Mouse (Mus musculus) left cerebral cortex, adult 8-10 months (tissue): ENCODE measurements around the gene Ier3. TPM values are rescaled to one million over a fixed set of nuclear protein-coding genes. Genes with fewer than 3 reads are reported as not detected.

Experiments used
- DNase-seq, 2 experiments: peaks; one replicate each; pipeline ENCODE4 v3.0.0; 2022; ENCODE audit warnings: low spot score in 2 of 2
- total RNA-seq, 4 experiments: library from RNA; stranded (reverse); gene quantifications; 2 replicates each; pipeline ENCODE4 v1.2.4; 2022

Ier3 gene
- 10 to 100 TPM; 11.1 to 17.3 (median 15.2) TPM for total RNA-seq

- peak in 1 of 2 experiments; percentile 47 for DNase-seq
Observed at GRCm38 (mm10) chr17:35821439-35822430, at the start of gene Ier3. Gene Ier3 (plus strand): TSS chr17:35821684.

DNA sequence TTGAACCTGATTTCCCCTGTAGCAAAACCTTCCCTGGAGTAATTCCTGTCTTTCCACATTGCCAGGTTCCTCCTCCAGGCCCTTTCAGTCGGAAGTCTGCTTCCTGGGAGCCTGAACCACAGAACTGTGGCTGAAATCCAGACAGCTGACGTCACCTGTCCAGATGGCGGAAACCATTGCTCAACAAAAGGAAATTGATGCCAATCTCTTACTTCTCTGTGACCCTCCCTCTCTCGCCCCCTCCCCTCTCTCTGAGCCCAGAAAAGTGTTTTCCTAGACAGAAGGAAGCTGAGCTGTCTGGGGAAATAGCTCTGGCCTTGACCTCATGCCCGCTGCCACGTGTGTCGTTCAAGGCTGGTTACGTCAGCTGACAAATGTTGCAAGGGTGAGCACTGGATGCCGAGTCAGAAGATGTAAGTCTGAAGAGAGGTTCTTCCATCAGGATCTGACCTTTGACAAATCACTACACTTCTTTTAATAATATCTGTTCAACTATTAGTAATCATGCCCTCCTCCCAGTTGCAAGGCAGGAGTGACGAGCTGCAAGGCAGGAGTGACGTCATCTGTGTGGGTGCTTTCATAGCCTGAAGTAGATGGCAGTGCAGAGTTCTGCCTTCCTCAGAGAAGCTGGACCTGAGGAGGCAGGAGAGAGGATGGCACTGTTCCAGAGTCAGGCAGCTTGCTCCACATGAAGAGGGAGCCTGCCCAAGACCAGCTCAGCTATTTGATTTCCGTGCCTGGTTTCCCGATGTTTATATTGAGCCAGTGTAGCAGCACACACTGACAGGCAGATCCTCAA, 44.5 kb upstream of the Ier3 start:
- DNase-seq: peak; percentile 48 to 76

GRCm38 (mm10) chr17:35778965-35779364, 42.5 kb upstream of the Ier3 start:
- no peak for DNase-seq

GRCm38 (mm10) chr17:35779466-35780205, 41.8 kb upstream of the Ier3 start:
- DNase-seq: no peak

- DNase-seq: no peak
Observed at GRCm38 (mm10) chr17:35780362-35780761, 41.1 kb upstream of the Ier3 start.

- DNase-seq: no peak
Observed at GRCm38 (mm10) chr17:35782398-35782797, 39.1 kb upstream of the Ier3 start.

DNA sequence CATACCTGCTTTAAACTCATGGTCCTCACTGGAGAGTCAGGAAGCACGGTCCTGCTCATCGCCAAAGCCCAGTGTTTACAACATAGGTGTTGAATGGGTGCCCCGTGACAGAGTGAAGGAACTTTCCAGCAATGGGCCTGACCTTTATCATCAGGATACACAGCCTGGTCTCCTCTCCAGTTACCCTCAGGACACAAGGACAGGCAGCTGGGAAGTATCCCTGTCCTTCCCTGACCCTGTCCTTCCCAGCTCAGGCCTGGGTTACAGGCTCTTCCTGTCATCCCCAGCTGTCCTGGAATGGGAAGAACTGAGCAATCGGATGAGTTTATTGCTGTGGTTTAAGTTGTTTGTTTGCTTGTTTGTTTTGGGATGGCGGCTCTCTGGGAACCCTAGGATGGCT, 38.6 kb upstream of the Ier3 start:
- DNase-seq: no peak

DNA sequence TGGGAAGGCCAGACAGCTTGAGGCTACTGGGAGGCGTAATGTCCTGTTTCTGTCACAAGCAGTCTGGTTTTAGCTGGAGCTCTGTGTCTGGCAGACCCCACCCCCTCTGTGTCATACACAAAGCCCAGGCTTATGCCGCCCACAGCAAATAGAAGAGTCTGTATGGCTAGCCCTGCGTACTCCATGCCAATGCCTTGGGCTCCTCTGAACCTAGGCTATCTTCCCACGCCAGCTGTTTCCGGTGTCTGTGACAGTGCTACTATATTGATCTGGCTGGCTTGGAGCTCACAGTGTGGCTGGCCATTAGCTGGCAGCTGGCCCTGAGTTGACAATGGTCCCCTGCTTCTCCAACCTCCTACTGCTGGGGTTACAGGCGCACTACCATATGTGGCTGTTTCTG, 37.5 kb upstream of the Ier3 start:
- peak in 1 of 2 experiments; percentile 28 for DNase-seq

DNA sequence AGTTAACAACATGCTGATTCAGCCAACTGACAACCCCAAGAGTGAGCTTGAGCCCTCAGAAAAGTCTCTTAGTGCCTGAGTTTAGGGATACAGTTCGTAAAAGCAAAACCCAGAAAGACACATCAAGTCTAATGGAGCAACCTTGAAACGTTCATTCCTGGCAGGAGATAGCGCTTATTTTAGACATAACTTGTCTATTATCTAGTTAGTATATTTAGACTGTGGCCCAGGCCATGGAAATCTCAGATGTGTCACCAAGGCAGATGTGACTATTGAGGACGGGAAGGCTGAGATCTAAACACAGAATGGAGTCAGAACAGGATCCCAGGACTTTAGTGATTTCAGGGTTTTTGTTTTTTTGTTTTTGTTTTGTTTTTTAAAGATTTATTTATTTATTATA, 36.3 kb upstream of the Ier3 start:
- no peak for DNase-seq

DNA sequence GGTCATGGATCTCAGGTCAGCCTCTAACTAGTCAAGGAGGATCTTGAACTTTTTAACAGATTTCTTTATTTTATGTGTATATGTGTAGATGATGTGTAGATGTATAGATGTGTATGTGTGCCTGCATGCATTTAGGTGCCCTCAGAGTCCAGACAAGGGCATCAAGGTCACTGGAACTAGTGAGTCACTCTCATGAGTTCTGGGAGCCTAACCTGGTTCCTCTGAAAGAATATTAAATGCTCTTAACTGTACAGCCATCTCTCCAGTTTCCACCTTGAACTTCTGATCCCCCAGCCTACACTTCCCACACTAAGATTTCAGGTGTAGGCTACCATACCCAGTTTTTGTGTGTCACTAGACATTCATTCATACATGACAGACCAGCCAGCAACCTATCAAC, 34.0 kb upstream of the Ier3 start:
- DNase-seq: no peak

- no peak for DNase-seq
Observed at GRCm38 (mm10) chr17:35788025-35788424, 33.5 kb upstream of the Ier3 start.

- no peak for DNase-seq
Observed at GRCm38 (mm10) chr17:35790933-35791332, 30.6 kb upstream of the Ier3 start.

DNA sequence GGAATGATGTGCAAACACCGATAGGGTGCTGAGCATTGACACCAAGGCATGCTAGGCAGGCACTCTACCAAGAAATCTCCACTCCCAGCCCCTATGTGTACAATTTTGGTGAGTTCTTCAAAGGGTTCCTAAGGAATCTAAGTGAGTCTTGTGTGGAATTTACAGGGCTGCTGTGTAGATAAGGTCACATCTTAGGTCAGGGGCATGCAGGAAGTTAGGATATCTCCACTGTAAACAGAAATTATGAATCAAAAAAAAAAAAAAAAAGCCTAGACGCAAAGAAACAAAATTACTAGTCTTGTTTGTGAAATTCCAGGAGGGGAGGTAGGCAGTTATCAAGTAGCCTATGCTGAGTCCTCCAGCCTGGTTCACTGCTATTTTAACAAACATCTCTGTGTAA, 28.6 kb upstream of the Ier3 start:
- DNase-seq: no peak

GRCm38 (mm10) chr17:35795099-35795498, 26.4 kb upstream of the Ier3 start:
- DNase-seq: no peak

- no peak for DNase-seq
Observed at GRCm38 (mm10) chr17:35795656-35796055, 25.8 kb upstream of the Ier3 start.

DNA sequence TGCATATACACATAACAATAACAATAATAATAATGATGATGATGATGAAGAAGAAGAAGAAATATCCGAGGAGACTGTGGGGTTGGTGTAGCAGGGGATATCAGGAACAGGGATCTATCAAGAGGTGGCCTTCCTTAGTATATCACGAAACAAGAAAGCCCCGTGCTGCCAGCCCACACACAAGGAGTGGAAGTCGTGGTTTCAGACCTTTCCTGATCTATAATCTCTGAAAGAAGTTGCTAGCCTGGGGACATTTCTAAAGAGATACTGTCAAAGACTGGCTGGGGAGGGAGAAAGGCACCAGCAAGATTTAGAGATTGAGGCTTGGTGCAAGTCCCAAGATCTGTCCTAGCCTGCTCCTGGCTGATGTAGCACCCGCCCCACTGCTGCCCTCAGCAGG, 24.6 kb upstream of the Ier3 start:
- no peak for DNase-seq

DNA sequence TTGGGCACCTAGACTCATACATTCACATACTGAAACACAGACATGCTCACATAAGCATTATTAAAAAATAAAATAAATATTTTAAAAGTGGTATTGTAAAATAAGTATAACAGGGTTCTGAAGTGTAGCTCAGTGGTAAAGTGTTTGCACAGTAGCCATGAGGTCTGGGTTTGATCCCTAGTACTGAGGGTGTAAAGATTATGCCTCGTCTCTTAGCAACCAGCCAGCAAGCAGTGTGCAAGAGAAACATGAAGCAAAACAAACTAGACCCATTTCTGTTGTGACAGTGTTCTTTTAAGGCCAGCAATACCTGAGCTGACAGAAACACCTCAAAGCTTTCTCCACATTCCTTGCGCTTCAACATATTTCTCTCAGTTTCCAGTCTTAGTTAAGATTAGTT, 20.6 kb upstream of the Ier3 start:
- DNase-seq: no peak

DNA sequence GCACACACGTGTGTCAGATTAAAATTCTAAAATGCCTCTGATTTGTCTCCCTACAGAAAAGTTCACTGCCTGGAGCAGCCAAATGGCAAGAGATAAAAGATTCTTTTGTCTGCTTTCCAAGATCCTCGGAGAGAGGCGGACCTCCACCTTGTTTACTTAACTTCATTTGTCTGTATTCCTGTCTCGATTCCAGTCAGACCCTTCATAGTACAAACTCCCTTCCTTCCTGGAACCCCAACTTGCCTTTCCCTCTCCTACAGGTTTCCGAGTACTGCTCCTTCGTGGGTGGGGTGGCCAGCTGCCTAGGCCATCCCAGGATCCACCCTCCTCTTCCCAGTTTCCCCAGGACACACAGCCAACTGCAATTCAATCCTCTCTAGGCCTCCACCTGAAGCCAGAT, 18.5 kb upstream of the Ier3 start:
- no peak for DNase-seq

DNA sequence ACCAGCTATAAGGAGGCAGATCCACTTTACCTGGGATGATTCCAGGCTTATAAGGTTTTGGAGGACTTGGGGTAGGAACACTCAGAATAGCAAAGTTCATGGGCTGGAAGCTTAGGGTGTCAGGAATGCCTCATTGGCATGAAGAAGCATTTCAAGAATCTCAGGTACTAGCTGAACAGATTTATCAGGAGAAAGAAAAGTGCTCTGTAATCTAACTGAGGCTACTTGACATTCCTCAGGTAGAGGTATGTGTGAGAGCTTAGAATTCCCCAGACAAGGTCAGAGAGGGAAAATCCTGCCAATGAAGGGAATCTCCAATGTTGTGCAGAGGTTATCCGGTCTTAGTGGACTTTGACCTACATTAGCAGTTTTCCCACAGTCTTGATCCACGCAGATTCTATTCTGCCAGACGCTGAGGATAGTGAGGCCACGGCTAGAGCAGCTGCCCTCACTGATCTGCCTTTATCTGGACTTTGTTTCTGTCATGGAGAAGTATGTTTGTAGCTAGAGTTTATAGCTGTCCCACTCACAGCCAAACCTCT, 17.6 kb upstream of the Ier3 start:
- no peak for DNase-seq

GRCm38 (mm10) chr17:35808073-35808472, 13.4 kb upstream of the Ier3 start:
- DNase-seq: no peak

DNA sequence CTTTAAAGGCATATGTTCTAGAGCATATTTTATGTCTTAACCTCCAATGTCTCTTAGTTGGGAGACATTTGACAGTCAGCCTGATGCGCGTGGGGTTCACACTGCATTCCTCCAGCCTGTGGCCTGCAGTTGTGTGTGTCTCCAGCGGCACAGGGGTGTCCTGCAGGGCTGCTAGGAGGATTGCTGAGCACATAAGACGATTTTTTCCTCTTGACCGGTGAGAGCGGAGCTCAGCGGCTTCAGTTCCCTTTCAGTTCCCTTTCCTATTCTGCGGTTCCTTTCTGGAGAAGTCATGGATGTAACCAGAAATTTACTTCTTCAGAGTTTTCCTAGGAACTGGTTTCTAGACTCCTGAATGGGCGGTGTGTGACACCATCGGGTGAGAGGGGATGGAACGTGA, 12.1 kb upstream of the Ier3 start:
- no peak for DNase-seq
